Mouse (Mus musculus) kidney, adult 2 months (tissue): ENCODE results near the gene Carmil3. TPM values are rescaled to one million over a fixed set of nuclear protein-coding genes. Genes with fewer than 3 reads are reported as not detected.

ENCODE experiments used
- DNase-seq: peaks from one replicate; pipeline ENCODE4 v3.0.0; 2021
- H3K27ac ChIP-seq: fragments of 200-500 bp; 2 replicates; pipeline ENCODE4 v1.5.1; 2012; ENCODE audit warnings: low read depth, low read length, control low read depth, inconsistent platforms; ENCODE audit not compliant: insufficient read depth
- H3K27me3 ChIP-seq: fragments of 200-500 bp; replicated peaks from 2 replicates; pipeline ENCODE4 v1.6.1; 2012; ENCODE audit warnings: mild to moderate bottlenecking, moderate library complexity, low read length, inconsistent platforms; ENCODE audit not compliant: control insufficient read depth, insufficient read depth
- H3K36me3 ChIP-seq: fragments of 200-500 bp; 2 replicates; pipeline ENCODE4 v1.6.1; 2012; ENCODE audit warnings: mild to moderate bottlenecking, moderate library complexity, low read length, inconsistent platforms; ENCODE audit not compliant: control insufficient read depth, insufficient read depth
- H3K4me1 ChIP-seq: fragments of 200-500 bp; 2 replicates; pipeline ENCODE4 v1.6.1; 2011; ENCODE audit warnings: low read length; ENCODE audit not compliant: control insufficient read depth, insufficient read depth
- H3K4me3 ChIP-seq: fragments of 200-500 bp; 2 replicates; pipeline ENCODE4 v1.5.1; 2011; ENCODE audit warnings: mild to moderate bottlenecking, low read depth, low read length, control low read depth; ENCODE audit not compliant: insufficient read depth
- CTCF ChIP-seq: fragments of 200-500 bp; conservative IDR thresholded peaks from 2 replicates; pipeline ENCODE4 v1.5.1; 2011; ENCODE audit warnings: low read depth, mild to moderate bottlenecking, control low read depth, low read length, moderate library complexity, mixed read lengths; ENCODE audit not compliant: insufficient read depth, insufficient read length
- POLR2A ChIP-seq: fragments of 200-500 bp; IDR thresholded peaks from one replicate; pipeline ENCODE4 v1.6.1; 2011; ENCODE audit warnings: low read depth, low read length, control low read depth
- WGBS: fragments of 180-500 bp; shearing (Covaris S2); methylation state at CpG from one replicate; pipeline ENCODE4 v1.1.7; 2018; 5-methylcytosine and 5-hydroxymethylcytosine counted together
- polyA plus RNA-seq: library from polyadenylated mRNA; depleted of rRNA; stranded (reverse); fragments of >200 nt; gene quantifications from 2 replicates; pipeline ENCODE4 v1.2.3, GENCODE M21; 2012; rRNA removed

Carmil3 gene
- 3.5 and 3.8 TPM in 2 replicates for polyA plus RNA-seq

GRCm38 (mm10) chr14:55490361-55491201, at the start of gene Carmil3:
Carmil3 (plus strand) TSS chr14:55490651.
- no peaks in the 10 kb centered on the region for H3K4me1 ChIP-seq
- peak; percentile 66 for DNase-seq
- no peaks in the 10 kb centered on the region for H3K27me3 ChIP-seq
- no peak within 1 kb of the TSS for H3K27ac ChIP-seq
- peak within 1 kb of the TSS; percentile 55 for H3K4me3 ChIP-seq
- no peaks in the 10 kb centered on the region for H3K36me3 ChIP-seq
- TF ChIP-seq CTCF (no peak), POLR2A (no peak)
- under 1% methylated on average over 68 of the region's 68 CpGs for WGBS

GRCm38 (mm10) chr14:55457693-55458092, 32.8 kb upstream of the Carmil3 start:
- Histone ChIP-seq H3K27ac (no peak overlapping the region), H3K36me3 (no peaks in the 10 kb centered on the region), H3K4me3 (no peak overlapping the region), H3K4me1 (peaks cover 33% of the 10 kb centered on the region), H3K27me3 (no peaks in the 10 kb centered on the region; the same call in 1 of the 2 replicates)
- WGBS = 25% methylated on average over 2 of the region's 2 CpGs
- no peak for TF ChIP-seq POLR2A
- DNase-seq = peak; percentile 56

- Histone ChIP-seq H3K4me1 (peaks cover 33% of the 10 kb centered on the region), H3K36me3 (no peaks in the 10 kb centered on the region), H3K27me3 (no peaks in the 10 kb centered on the region; the same call in 1 of the 2 replicates), H3K4me3 (no peak overlapping the region), H3K27ac (no peak overlapping the region)
- DNase-seq = peak; percentile 82
- 16% methylated on average over 10 of the region's 10 CpGs for WGBS
- TF ChIP-seq CTCF (peak; percentile 78), POLR2A (no peak)
These were observed 32.2 kb upstream of the Carmil3 start for GRCm38 (mm10) chr14:55458273-55458672.

GRCm38 (mm10) chr14:55458761-55459160, 31.7 kb upstream of the Carmil3 start:
- no peak for DNase-seq
- 73% methylated on average over 3 of the region's 3 CpGs for WGBS

GRCm38 (mm10) chr14:55459796-55460195, 30.7 kb upstream of the Carmil3 start:
- H3K4me3 ChIP-seq = no peak overlapping the region
- H3K4me1 ChIP-seq = peaks cover 33% of the 10 kb centered on the region
- H3K27ac ChIP-seq = peak overlapping the region; percentile 53
- no peaks in the 10 kb centered on the region for H3K36me3 ChIP-seq
- H3K27me3 ChIP-seq = no peaks in the 10 kb centered on the region; the same call in 1 of the 2 replicates
- TF ChIP-seq CTCF (no peak), POLR2A (no peak)
- DNase-seq = peak; percentile 77
- WGBS = 47% methylated on average over 4 of the region's 4 CpGs

More at GRCm38 (mm10) chr14:55458761-55459160, 31.7 kb upstream of the Carmil3 start:
- H3K36me3 ChIP-seq = no peaks in the 10 kb centered on the region
- no peaks in the 10 kb centered on the region; the same call in 1 of the 2 replicates for H3K27me3 ChIP-seq
- H3K4me1 ChIP-seq = peaks cover 33% of the 10 kb centered on the region
- TF ChIP-seq CTCF (no peak), POLR2A (no peak)
- H3K4me3 ChIP-seq = no peak overlapping the region
- H3K27ac ChIP-seq = peak overlapping the region; percentile 57; the same call in 1 of the 2 replicates

- H3K27me3 ChIP-seq = no peaks in the 10 kb centered on the region; the same call in 1 of the 2 replicates
- peak; percentile 77 for DNase-seq
- 38% methylated on average over 10 of the region's 10 CpGs for WGBS
- H3K4me3 ChIP-seq = no peak overlapping the region
- peaks cover 33% of the 10 kb centered on the region for H3K4me1 ChIP-seq
- H3K36me3 ChIP-seq = no peaks in the 10 kb centered on the region
- H3K27ac ChIP-seq = peak overlapping the region; percentile 53
- no peak for TF ChIP-seq POLR2A
- no peak for TF ChIP-seq CTCF
These were observed 30.2 kb upstream of the Carmil3 start for GRCm38 (mm10) chr14:55460297-55460696.

GRCm38 (mm10) chr14:55461757-55462156, 28.7 kb upstream of the Carmil3 start:
- H3K4me3 ChIP-seq = no peak overlapping the region
- no peaks in the 10 kb centered on the region for H3K36me3 ChIP-seq
- H3K27ac ChIP-seq = no peak overlapping the region; the same call in 1 of the 2 replicates
- 56% methylated on average over 4 of the region's 4 CpGs for WGBS
- H3K27me3 ChIP-seq = no peaks in the 10 kb centered on the region
- H3K4me1 ChIP-seq = peaks cover 33% of the 10 kb centered on the region
- TF ChIP-seq CTCF = no peak
- no peak for TF ChIP-seq POLR2A
- DNase-seq = peak; percentile 70
